Mouse (Mus musculus) spleen, adult 2 months (tissue): Measurements from ENCODE around the gene Gps1. TPM values are rescaled to one million over a fixed set of nuclear protein-coding genes. Genes with fewer than 3 reads are reported as not detected.
A peak's percentile ranks its signal among the peaks of the same experiment; 100 is the strongest.

Source experiments
- DNase-seq, 2 experiments: peaks; one replicate each; pipeline versions ENCODE4 v3.0.0 to v3.0.0-alpha.2; 2012 to 2021; ENCODE audit warnings: low spot score in 2 of 2, low read depth in 1 of 2
- H3K27ac ChIP-seq: fragments of 200-500 bp; 2 replicates; pipeline ENCODE4 v1.5.1; 2012; ENCODE audit warnings: low read length, inconsistent platforms; ENCODE audit not compliant: insufficient read depth
- H3K27me3 ChIP-seq: fragments of 200-500 bp; 2 replicates; pipeline ENCODE4 v1.6.1; 2012; ENCODE audit warnings: mild to moderate bottlenecking, moderate library complexity, low read length, inconsistent platforms; ENCODE audit not compliant: control insufficient read depth, insufficient read depth
- H3K36me3 ChIP-seq: fragments of 200-500 bp; 2 replicates; pipeline ENCODE4 v1.6.1; 2012; ENCODE audit warnings: mild to moderate bottlenecking, low read length, inconsistent platforms; ENCODE audit not compliant: control insufficient read depth, insufficient read depth
- H3K4me1 ChIP-seq: fragments of 200-500 bp; 2 replicates; pipeline ENCODE4 v1.6.1; 2011; ENCODE audit warnings: inconsistent platforms; ENCODE audit not compliant: control insufficient read depth, insufficient read depth, insufficient read length
- H3K4me3 ChIP-seq: fragments of 200-500 bp; 2 replicates; pipeline ENCODE4 v1.5.1; 2011; ENCODE audit warnings: mild to moderate bottlenecking, inconsistent platforms; ENCODE audit not compliant: insufficient read depth, insufficient read length; ENCODE audit errors: extremely low read depth
- CTCF ChIP-seq: fragments of 200-500 bp; IDR thresholded peaks from 2 replicates; pipeline ENCODE4 v1.5.1; 2011; ENCODE audit warnings: mild to moderate bottlenecking, inconsistent platforms; ENCODE audit not compliant: insufficient read depth, insufficient read length, insufficient replicate concordance; ENCODE audit errors: extremely low read depth
- POLR2A ChIP-seq: fragments of 200-500 bp; IDR thresholded peaks from 2 replicates; pipeline ENCODE4 v1.6.1; 2011; ENCODE audit warnings: low read depth, low read length, inconsistent platforms
- WGBS: fragments of 180-500 bp; shearing (Covaris S2); methylation state at CpG from one replicate; pipeline ENCODE4 v1.1.7; 2018; 5-methylcytosine and 5-hydroxymethylcytosine counted together
- polyA plus RNA-seq: library from polyadenylated mRNA; depleted of rRNA; stranded (reverse); fragments of >200 nt; gene quantifications from 2 replicates; pipeline ENCODE4 v1.2.3, GENCODE M21; 2012

Gene Gps1
- polyA plus RNA-seq, 1 experiment: 84.9 TPM

DNA sequence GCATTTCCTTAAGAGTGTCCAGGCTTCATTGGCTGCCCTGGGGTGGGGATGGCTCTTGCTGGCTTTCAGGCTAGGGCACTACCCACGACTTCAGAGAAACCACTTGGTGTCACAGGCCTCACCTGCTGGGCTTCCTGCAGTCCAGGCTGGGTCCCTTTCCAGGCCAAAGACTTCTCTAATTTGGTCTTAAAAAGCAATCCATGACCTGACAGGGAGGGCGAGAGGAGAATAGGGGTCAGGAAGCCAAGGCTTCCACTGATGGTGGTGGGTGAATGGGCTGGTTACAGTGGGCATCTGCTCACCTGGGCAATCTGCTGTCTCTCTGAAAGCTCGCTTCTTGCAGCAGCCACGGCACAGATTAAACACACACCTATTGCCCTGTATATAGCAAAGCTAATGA, 5.3 kb downstream of the Gps1 start:
- Histone ChIP-seq H3K36me3 (peaks cover 35% of the 10 kb centered on the region), H3K27me3 (no peaks in the 10 kb centered on the region), H3K27ac (no peak overlapping the region), H3K4me1 (peaks cover 6% of the 10 kb centered on the region), H3K4me3 (no peak overlapping the region)
- WGBS: 86% methylated on average over 4 of the region's 4 CpGs
- TF ChIP-seq POLR2A: no peak
- no peak for TF ChIP-seq CTCF
- DNase-seq: no peak

DNA sequence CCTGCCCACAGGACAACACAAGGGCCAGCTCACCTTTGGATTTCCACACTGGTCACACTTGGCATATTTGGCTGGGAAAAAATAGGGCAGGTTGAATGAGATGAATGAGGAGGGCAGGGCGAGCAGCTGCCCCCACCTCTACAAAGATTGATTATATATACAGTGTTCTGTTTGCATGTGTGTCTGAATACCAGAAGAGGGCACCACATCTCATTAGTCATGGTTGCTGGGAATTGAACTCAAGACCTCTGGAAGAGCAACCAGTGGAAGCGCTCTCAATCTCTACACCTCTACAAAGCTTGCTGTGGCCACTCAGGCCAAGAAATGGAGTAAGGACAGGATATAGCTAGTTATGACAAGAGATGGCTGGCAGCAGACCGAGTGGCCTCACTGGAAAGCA, 5.7 kb downstream of the Gps1 start:
- H3K27me3 ChIP-seq: no peaks in the 10 kb centered on the region
- no peak overlapping the region for H3K4me3 ChIP-seq
- TF ChIP-seq CTCF (no peak), POLR2A (no peak)
- peaks cover 4% of the 10 kb centered on the region; the same call in 1 of the 2 replicates for H3K4me1 ChIP-seq
- no peak overlapping the region for H3K27ac ChIP-seq
- no peak for DNase-seq
- WGBS: 96% methylated on average over 3 of the region's 3 CpGs
- peaks cover 35% of the 10 kb centered on the region for H3K36me3 ChIP-seq

DNA sequence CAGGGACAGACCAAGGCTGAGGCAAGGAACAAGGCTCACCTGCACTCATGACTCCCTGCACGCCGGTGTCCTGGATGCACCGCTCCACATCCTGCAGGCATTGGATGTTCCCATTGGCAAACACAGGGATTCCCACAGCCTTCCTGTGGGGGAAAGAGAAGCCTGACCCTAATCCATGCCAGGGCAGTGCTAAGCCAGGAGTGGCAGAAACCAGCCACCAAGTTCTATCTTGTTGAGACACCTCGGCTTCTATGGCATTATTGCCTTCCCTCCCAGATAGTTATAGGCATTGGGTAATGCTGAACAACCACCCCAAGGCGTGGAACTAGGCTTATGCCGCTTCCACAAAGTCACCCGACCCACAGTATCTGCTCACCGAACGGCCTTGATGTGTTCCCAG, 8.6 kb downstream of the Gps1 start:
- TF ChIP-seq CTCF (no peak), POLR2A (no peak)
- Histone ChIP-seq H3K4me1 (peaks cover 11% of the 10 kb centered on the region; the same call in 1 of the 2 replicates), H3K36me3 (peaks cover 30% of the 10 kb centered on the region), H3K27ac (no peak overlapping the region), H3K4me3 (no peak overlapping the region), H3K27me3 (no peaks in the 10 kb centered on the region)
- WGBS: 90% methylated on average over 9 of the region's 9 CpGs
- DNase-seq: no peak

DNA sequence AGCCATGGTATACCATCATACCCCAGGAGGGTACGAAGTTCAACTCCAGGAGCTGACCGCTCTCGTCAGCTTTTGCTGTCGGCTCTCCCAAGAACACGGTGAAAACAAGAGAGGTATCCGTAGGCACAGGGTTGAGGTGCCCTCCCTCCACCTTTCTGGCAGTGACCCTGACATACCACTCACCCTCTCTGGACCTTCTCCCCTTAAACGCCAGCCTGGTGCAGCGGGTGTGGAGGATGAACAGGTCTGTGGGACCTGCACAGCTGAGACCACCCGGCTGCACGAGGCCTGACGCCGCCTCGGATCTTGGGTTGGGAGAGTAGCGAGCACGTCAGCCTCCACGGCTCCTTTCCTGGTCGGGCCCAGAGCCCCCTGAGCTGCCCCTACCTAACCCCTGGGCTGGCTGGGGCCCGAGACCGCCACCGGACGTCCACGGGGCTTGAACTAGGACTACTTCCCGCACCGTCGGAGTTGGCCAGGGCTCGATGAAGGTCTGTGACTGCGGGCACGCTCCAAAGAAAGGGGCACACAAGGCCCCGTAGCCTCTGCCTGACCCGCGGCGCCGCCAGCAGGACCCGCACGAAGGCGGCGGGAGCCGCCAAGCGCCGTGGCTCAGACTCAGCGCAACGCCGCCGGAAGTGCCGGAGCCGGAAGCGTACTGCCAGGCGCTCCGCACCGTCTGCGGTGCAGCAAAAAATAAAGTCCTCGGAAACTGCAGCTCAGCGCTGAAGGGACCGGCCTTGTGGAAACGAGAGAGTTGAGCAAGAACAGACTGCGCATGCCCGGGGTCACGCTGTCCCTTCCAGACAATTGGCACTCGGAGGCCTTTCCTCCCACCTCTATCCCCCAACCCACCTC, 11.9 kb downstream of the Gps1 start, which contains the start of gene Dus1l:
Dus1l (minus strand) TSS at position 648 of the 858 bp plus-strand sequence.
- peak; percentile 92 to 95 for DNase-seq
- peak; percentile 70 for TF ChIP-seq POLR2A
- no peak for TF ChIP-seq CTCF
- WGBS: 2% methylated on average over 58 of the region's 59 CpGs

DNA sequence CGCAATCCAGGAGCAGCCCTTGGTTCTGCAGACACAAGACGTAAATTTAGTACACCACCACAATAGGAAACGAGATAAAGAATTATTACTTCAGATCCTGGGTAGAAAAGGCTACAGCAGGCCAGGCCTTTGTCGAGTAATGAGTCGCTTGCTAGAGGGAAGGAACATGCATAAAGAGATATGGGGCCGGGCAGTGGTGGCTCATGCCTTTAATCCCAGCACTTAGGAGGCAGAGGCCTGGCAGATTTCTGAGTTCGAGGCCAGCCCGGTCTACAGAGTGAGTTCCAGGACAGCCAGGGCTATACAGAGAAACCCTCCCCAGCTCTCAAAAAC, 12.5 kb downstream of the Gps1 start:
- Histone ChIP-seq H3K4me3 (peak overlapping the region; percentile 28; the same call in 1 of the 2 replicates), H3K4me1 (peaks cover 11% of the 10 kb centered on the region; the same call in 1 of the 2 replicates), H3K27me3 (no peaks in the 10 kb centered on the region), H3K27ac (no peak overlapping the region), H3K36me3 (peaks cover 10% of the 10 kb centered on the region)
- TF ChIP-seq POLR2A: no peak
- TF ChIP-seq CTCF: no peak
- 34% methylated on average over 8 of the region's 8 CpGs for WGBS
- DNase-seq: no peak

More for the DNA sequence above, 11.9 kb downstream of the Gps1 start, which contains the start of gene Dus1l:
- Histone ChIP-seq H3K27ac (peak within 1 kb of the TSS; percentile 15; the same call in 1 of the 2 replicates), H3K4me1 (peaks cover 11% of the 10 kb centered on the region; the same call in 1 of the 2 replicates), H3K36me3 (peaks cover 13% of the 10 kb centered on the region), H3K27me3 (no peaks in the 10 kb centered on the region), H3K4me3 (peak within 1 kb of the TSS; percentile 71)

DNA sequence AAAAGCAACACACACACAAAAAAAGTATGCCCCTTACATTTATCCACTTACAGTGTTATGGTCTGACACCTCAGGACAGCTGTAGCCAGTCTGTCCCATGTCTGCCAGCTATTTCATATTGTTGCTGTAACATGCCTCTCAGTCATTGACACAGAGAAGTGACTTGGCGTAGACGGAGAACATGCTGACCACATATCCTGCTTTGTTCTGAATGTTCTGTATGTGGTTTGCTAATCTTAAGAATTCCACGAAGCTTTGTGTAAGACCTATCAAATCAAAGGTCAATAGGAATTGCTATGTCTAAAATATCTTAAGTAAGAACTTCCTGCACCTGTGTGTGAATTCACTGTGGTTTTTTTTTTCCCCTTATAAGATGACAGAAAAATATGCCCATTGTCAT, 14.2 kb downstream of the Gps1 start:
- DNase-seq: no peak
- Histone ChIP-seq H3K27ac (no peak overlapping the region), H3K4me1 (peaks cover 11% of the 10 kb centered on the region; the same call in 1 of the 2 replicates), H3K27me3 (no peaks in the 10 kb centered on the region), H3K36me3 (no peaks in the 10 kb centered on the region; the same call in 1 of the 2 replicates), H3K4me3 (no peak overlapping the region)
- WGBS: 45% methylated on average over 3 of the region's 3 CpGs
- TF ChIP-seq CTCF (no peak), POLR2A (no peak)
